Comparison of ENCODE assay signal across 8 mouse cellular contexts in the genomic region with DNA sequence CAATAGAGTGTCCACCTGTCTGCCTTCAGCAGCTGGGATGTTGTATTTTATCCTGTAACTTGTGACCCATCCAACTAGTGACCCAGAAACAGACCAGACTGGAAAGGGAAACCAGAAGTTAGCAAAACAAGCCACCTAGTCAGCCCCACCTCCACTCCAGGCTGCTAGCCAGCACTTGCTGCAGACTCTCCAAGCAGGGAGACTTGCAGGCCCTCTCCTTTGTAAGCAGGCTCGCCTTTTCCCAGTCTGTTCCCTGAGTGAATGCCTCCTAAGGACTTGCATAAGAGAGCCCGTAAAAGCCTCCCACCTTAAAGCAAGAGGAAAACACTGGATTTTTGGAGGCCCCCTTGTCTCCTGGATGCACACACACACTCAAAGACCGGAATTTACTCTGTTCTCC. TPM values are rescaled to one million over a fixed set of nuclear protein-coding genes. Genes with fewer than 3 reads are reported as not detected.
DNase-seq lines count a peak whose midpoint lies in the region; ATAC-seq lines count a peak whose summit lies in the region.

No protein-coding gene starts in this region.

- peak; percentile 55; the same call in 1 of the 2 replicates for ATAC-seq in kidney, embryonic 14.5 days (ENCODE audit: low FRiP score, low TSS enrichment)
- no peak for ATAC-seq in megakaryocyte progenitor cell, adult 5-6 weeks (replicated peaks; ENCODE audit: poor library complexity)

- H3K9me3 ChIP-seq in kidney, embryonic 14.5 days (ENCODE audit: control insufficient read depth, low read length) = no peaks in the 10 kb centered on the region

- H3K9ac ChIP-seq in kidney, embryonic 14.5 days (ENCODE audit: low read depth, low read length) = 0 out of 2 replicates have a peak overlapping the region, but pooled peaks have one; percentile 3

- H3K4me1 ChIP-seq in kidney, embryonic 14.5 days (ENCODE audit: control insufficient read depth, insufficient read depth, low read length) = peaks cover 42% of the 10 kb centered on the region

- H3K27me3 ChIP-seq in kidney, embryonic 14.5 days (ENCODE audit: control insufficient read depth, insufficient read depth, low read length) = no peaks in the 10 kb centered on the region

- peak overlapping the region; percentile 60; the same call in 1 of the 2 replicates for H3K27ac ChIP-seq in kidney, embryonic 14.5 days (ENCODE audit: low read depth, low read length)

- H3K36me3 ChIP-seq in kidney, embryonic 14.5 days (ENCODE audit: control insufficient read depth, insufficient read depth, low read length) = no peaks in the 10 kb centered on the region

- H3K4me2 ChIP-seq in kidney, embryonic 14.5 days (replicated peaks; ENCODE audit: low read depth, low read length) = no peak overlapping the region

- DNase-seq in cerebellum, postnatal 14 days = peak; percentile 40 to 44
- no peak for DNase-seq in cerebellum, adult 11 months
- DNase-seq in adipocyte (ENCODE audit: low spot score) = peak; percentile 84
- peak; percentile 66 for DNase-seq in heart, adult 8-10 months (ENCODE audit: low spot score)
- peak; percentile 83 for DNase-seq in lung, postnatal 36 days
- no peak for DNase-seq in thymus, postnatal 25 days

- 48% methylated on average over 3 of the region's 3 CpGs for WGBS in kidney, embryonic 14.5 days

- no peak overlapping the region for H3K4me3 ChIP-seq in kidney, embryonic 14.5 days (ENCODE audit: low read length)

RNA-seq across cellular contexts. Expression of gene Atp2a2, which starts 27.3 kb away (rescaled TPM):
- total RNA-seq in heart, adult 8-10 months (2022) = over 10,000 TPM; 11,934 to 13,904 (median 12,774) TPM
- polyA plus RNA-seq in kidney, embryonic 14.5 days (2014; fragmentation: Nextera tagmentation; extraction: Ambion mirVana) = 30.3 and 53.2 TPM in 2 replicates
- total RNA-seq in megakaryocyte progenitor cell, adult 5-6 weeks (2015) = 72.8 and 78.3 TPM in 2 replicates
- total RNA-seq in megakaryocyte progenitor cell, adult 5-6 weeks (2017) = 98.4 and 99.1 TPM in 2 replicates

Comparison
In these comparisons a context has a peak if more than half of its experiments do, and no peak if none do; other contexts are left out.
1. DNase-seq: peak in cerebellum, postnatal 14 days (2 of 2), adipocyte (single experiment), heart, adult 8-10 months (single experiment) and lung, postnatal 36 days (single experiment); none in cerebellum, adult 11 months (single experiment) and thymus, postnatal 25 days (single experiment).
2. RNA of gene Atp2a2, which starts 27.3 kb away (total RNA-seq): 11,934 to 13,904 TPM in heart, adult 8-10 months; 72.8 to 99.1 TPM in megakaryocyte progenitor cell, adult 5-6 weeks; every median in the first group is over 100 times any median in the second.